Mouse (Mus musculus): Measurements from ENCODE around the gene Capn12.

- TF ChIP-seq MAX (IDR thresholded peaks at IDR 0.05) = no peak
- TF ChIP-seq MYOD1 (IDR thresholded peaks at IDR 0.05; ENCODE audit: control insufficient read depth, insufficient read length, low read depth) = no peak
- TF ChIP-seq CTCF (IDR thresholded peaks at IDR 0.05; ENCODE audit: control insufficient read depth, insufficient read depth, insufficient read length) = no peak
- TF ChIP-seq MYOG (IDR thresholded peaks at IDR 0.05; ENCODE audit: control insufficient read depth, extremely low read depth, insufficient read length) = no peak
These were observed 33.9 kb upstream of the Capn12 start for GRCm38 (mm10) chr7:28847273-28847672.

Measured in C2C12 (cell line).